Mouse (Mus musculus): ENCODE data around the gene Tmem163. TPM values are rescaled to one million over a fixed set of nuclear protein-coding genes. Genes with fewer than 3 reads are reported as not detected.

The Tmem163 gene
- 0.21 and 0.39 TPM in 2 replicates for polyA plus RNA-seq (2015; fragmentation: Nextera tagmentation; extraction: Ambion mirVana)

DNA sequence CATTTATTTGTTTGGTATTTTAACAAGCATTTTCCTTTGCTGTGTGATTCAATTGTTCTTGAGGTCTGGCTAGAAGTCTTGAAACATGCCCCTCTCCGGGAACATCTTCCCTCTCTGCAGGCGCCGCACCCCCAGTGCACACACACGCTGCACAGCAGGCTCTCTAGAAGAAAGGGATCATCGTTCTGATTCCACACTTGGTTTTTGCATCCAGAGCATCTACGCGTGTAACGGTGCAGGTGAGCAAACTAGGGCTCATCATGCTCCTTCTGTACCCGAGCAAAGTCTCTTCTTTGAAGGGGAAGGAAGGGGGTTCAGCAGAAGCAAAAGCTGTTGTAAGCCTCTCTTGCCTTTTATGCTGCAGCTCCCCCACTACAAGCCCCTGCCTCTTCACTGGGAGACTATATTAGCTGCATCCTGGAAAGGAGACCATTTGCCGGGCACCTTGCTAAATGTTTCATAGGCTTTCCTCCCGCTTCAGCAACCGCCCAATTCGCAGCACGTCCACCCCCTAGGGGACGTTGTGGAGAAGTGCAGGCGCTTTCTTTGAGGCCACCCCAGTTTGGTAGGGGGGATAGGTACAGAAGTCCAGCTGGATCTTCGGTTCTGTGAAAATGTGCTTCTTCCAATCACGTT is at the start of gene Tmem163:
Gene Tmem163 (minus strand): TSS at position 51 of the 636 bp plus-strand sequence.
- H3K4me2 ChIP-seq (ENCODE audit: low read depth, low read length): no peak within 1 kb of the TSS

DNA sequence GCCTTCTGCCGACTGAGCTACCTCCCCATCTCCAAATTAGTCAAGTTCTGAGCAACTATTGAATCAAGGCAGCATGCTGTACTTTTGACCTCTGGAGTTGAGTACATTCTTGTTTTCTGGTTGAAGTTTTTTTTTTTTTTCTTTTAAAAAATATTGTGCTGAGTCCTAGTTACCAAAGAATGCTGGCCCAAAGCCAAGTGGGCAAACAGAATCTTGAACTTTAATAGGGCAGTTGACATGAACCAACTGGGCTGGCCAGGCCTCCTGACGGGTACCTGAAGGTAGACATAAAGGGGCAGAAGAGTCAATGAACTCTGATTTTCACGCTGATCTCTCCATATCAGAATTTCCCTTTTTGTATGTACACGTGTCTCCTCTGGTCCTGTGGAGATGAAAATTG is 49.7 kb upstream of the Tmem163 start, which contains the start of gene Acmsd:
Gene Acmsd (plus strand): TSS at position 318 of the 400 bp plus-strand sequence.
- Histone ChIP-seq H3K9me3 (replicated peaks; ENCODE audit: control insufficient read depth, low read length) (peaks cover 3% of the 10 kb centered on the region; the same call in 1 of the 2 replicates), H3K27ac (ENCODE audit: low read length) (no peak within 1 kb of the TSS), H3K4me1 (ENCODE audit: control insufficient read depth, low read depth, low read length) (no peaks in the 10 kb centered on the region), H3K4me2 (ENCODE audit: low read depth, low read length) (no peak within 1 kb of the TSS), H3K36me3 (ENCODE audit: control insufficient read depth, insufficient read depth) (no peaks in the 10 kb centered on the region), H3K9ac (ENCODE audit: low read depth, low read length) (no peak within 1 kb of the TSS), H3K27me3 (ENCODE audit: control insufficient read depth, insufficient read depth, low read depth, low read length) (no peaks in the 10 kb centered on the region), H3K4me3 (ENCODE audit: low read depth, low read length) (no peak within 1 kb of the TSS)
- ATAC-seq (ENCODE audit: low read depth): no peak; the same call in 1 of the 2 replicates
- WGBS (ENCODE audit: insufficient replicate concordance): 75% methylated on average over 4 of the region's 4 CpGs

More for the DNA sequence above, at the start of gene Tmem163:
- no peak within 1 kb of the TSS for H3K9ac ChIP-seq (ENCODE audit: low read depth, low read length)
- H3K36me3 ChIP-seq (ENCODE audit: control insufficient read depth, insufficient read depth): no peaks in the 10 kb centered on the region
- no peak within 1 kb of the TSS for H3K27ac ChIP-seq (ENCODE audit: low read length)
- H3K4me3 ChIP-seq (ENCODE audit: low read depth, low read length): no peak within 1 kb of the TSS
- ATAC-seq (ENCODE audit: low read depth): no peak
- WGBS (ENCODE audit: insufficient replicate concordance): 19% methylated on average over 18 of the region's 18 CpGs
- H3K9me3 ChIP-seq (replicated peaks; ENCODE audit: control insufficient read depth, low read length): no peaks in the 10 kb centered on the region
- peaks cover 48% of the 10 kb centered on the region for H3K27me3 ChIP-seq (ENCODE audit: control insufficient read depth, insufficient read depth, low read depth, low read length)
- H3K4me1 ChIP-seq (ENCODE audit: control insufficient read depth, low read depth, low read length): peaks cover 3% of the 10 kb centered on the region

DNA sequence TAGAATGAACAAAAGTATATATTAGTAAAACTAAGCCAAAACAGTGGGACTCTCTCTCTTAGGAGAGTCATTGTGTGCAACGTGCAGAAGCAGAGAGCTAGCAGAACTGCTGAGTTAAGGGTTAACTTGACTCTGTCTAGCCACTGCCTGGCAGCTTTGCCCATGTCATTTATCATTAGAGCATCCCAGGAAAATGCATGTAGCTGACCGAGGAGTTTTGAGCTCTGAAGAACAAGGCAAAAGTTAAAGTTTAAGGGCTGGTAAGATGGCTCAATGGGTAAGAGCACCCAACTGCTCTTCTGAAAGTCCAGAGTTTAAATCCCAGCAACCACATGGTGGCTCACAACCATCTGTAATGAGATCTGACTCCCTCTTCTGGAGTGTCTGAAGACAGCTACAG is 44.2 kb upstream of the Tmem163 start:
- no peaks in the 10 kb centered on the region for H3K4me1 ChIP-seq (ENCODE audit: control insufficient read depth, low read depth, low read length)
- no peak overlapping the region for H3K9ac ChIP-seq (ENCODE audit: low read depth, low read length)
- H3K27me3 ChIP-seq (ENCODE audit: control insufficient read depth, insufficient read depth, low read depth, low read length): no peaks in the 10 kb centered on the region
- H3K36me3 ChIP-seq (ENCODE audit: control insufficient read depth, insufficient read depth): no peaks in the 10 kb centered on the region
- no peak overlapping the region for H3K4me3 ChIP-seq (ENCODE audit: low read depth, low read length)
- no peak for ATAC-seq (ENCODE audit: low read depth)
- H3K4me2 ChIP-seq (ENCODE audit: low read depth, low read length): no peak overlapping the region
- no peak overlapping the region for H3K27ac ChIP-seq (ENCODE audit: low read length)
- WGBS (ENCODE audit: insufficient replicate concordance): 31% methylated on average over 2 of the region's 2 CpGs
- H3K9me3 ChIP-seq (replicated peaks; ENCODE audit: control insufficient read depth, low read length): no peaks in the 10 kb centered on the region; the same call in 1 of the 2 replicates

- Histone ChIP-seq H3K9ac (ENCODE audit: low read depth, low read length) (no peak overlapping the region), H3K4me2 (ENCODE audit: low read depth, low read length) (no peak overlapping the region), H3K36me3 (ENCODE audit: control insufficient read depth, insufficient read depth) (no peaks in the 10 kb centered on the region), H3K9me3 (replicated peaks; ENCODE audit: control insufficient read depth, low read length) (no peaks in the 10 kb centered on the region), H3K4me1 (ENCODE audit: control insufficient read depth, low read depth, low read length) (no peaks in the 10 kb centered on the region), H3K27me3 (ENCODE audit: control insufficient read depth, insufficient read depth, low read depth, low read length) (no peaks in the 10 kb centered on the region), H3K27ac (ENCODE audit: low read length) (no peak overlapping the region), H3K4me3 (ENCODE audit: low read depth, low read length) (no peak overlapping the region)
- 66% methylated on average over 1 of the region's 1 CpGs for WGBS (ENCODE audit: insufficient replicate concordance)
- no peak for ATAC-seq (ENCODE audit: low read depth)
Measured at GRCm38 (mm10) chr1:127718290-127718689, 38.9 kb upstream of the Tmem163 start.

DNA sequence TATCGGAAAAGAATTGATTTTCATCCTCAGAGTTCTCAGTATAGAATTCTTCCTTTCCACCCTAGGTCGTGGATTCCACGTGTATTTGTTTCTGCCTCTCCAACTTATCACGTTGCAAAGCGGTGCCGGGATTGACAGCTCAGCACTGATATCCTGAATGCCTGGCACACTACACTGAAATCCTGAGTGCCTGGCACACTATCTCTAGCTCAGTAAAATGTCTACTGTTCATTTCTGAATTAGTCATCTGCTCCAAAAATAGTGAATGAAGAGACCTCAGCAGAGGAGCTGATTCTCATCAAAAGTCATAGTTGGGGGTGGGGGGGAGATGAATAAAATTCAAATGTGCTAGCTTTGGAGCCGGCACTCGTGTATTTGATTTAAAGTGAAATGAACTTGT is 37.1 kb upstream of the Tmem163 start:
- H3K9me3 ChIP-seq (replicated peaks; ENCODE audit: control insufficient read depth, low read length): no peaks in the 10 kb centered on the region
- no peaks in the 10 kb centered on the region for H3K36me3 ChIP-seq (ENCODE audit: control insufficient read depth, insufficient read depth)
- no peak overlapping the region for H3K27ac ChIP-seq (ENCODE audit: low read length)

DNA sequence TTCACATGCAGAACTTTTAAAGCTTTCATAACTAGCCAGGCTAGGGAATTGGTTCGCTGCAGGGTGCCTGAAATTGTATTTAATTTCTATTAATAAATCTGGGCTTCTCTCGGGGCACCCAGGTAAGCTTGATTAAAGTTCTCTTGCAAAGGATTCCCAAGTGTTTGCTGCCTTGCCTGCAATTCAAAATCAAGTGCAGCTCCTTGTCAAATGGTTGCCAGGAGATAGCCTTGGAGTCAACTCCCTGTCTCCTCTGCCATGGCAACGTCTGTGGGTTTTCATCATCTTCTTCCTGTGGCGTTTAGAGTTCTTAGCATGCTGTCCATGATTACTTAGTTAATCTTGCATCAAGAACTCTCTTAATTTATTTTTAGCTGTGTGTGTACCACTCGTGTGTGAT is 26.9 kb upstream of the Tmem163 start:
- Histone ChIP-seq H3K27ac (ENCODE audit: low read length) (no peak overlapping the region), H3K27me3 (ENCODE audit: control insufficient read depth, insufficient read depth, low read depth, low read length) (no peaks in the 10 kb centered on the region), H3K36me3 (ENCODE audit: control insufficient read depth, insufficient read depth) (no peaks in the 10 kb centered on the region), H3K4me3 (ENCODE audit: low read depth, low read length) (no peak overlapping the region), H3K4me1 (ENCODE audit: control insufficient read depth, low read depth, low read length) (no peaks in the 10 kb centered on the region), H3K9me3 (replicated peaks; ENCODE audit: control insufficient read depth, low read length) (no peaks in the 10 kb centered on the region), H3K4me2 (ENCODE audit: low read depth, low read length) (no peak overlapping the region), H3K9ac (ENCODE audit: low read depth, low read length) (no peak overlapping the region)
- WGBS (ENCODE audit: insufficient replicate concordance): 52% methylated on average over 5 of the region's 5 CpGs
- ATAC-seq (ENCODE audit: low read depth): no peak

More for the DNA sequence above, 37.1 kb upstream of the Tmem163 start:
- H3K4me2 ChIP-seq (ENCODE audit: low read depth, low read length): no peak overlapping the region
- H3K9ac ChIP-seq (ENCODE audit: low read depth, low read length): no peak overlapping the region
- no peak for ATAC-seq (ENCODE audit: low read depth)
- no peak overlapping the region for H3K4me3 ChIP-seq (ENCODE audit: low read depth, low read length)
- H3K4me1 ChIP-seq (ENCODE audit: control insufficient read depth, low read depth, low read length): no peaks in the 10 kb centered on the region
- WGBS (ENCODE audit: insufficient replicate concordance): 69% methylated on average over 8 of the region's 8 CpGs
- H3K27me3 ChIP-seq (ENCODE audit: control insufficient read depth, insufficient read depth, low read depth, low read length): no peaks in the 10 kb centered on the region

- no peak overlapping the region for H3K27ac ChIP-seq (ENCODE audit: low read length)
- H3K4me2 ChIP-seq (ENCODE audit: low read depth, low read length): no peak overlapping the region
- no peaks in the 10 kb centered on the region for H3K9me3 ChIP-seq (replicated peaks; ENCODE audit: control insufficient read depth, low read length)
- no peaks in the 10 kb centered on the region for H3K4me1 ChIP-seq (ENCODE audit: control insufficient read depth, low read depth, low read length)
- no peaks in the 10 kb centered on the region for H3K36me3 ChIP-seq (ENCODE audit: control insufficient read depth, insufficient read depth)
- no peaks in the 10 kb centered on the region for H3K27me3 ChIP-seq (ENCODE audit: control insufficient read depth, insufficient read depth, low read depth, low read length)
- no peak overlapping the region for H3K9ac ChIP-seq (ENCODE audit: low read depth, low read length)
- WGBS (ENCODE audit: insufficient replicate concordance): 44% methylated on average over 1 of the region's 1 CpGs
- H3K4me3 ChIP-seq (ENCODE audit: low read depth, low read length): no peak overlapping the region
- no peak for ATAC-seq (ENCODE audit: low read depth)
Measured at GRCm38 (mm10) chr1:127702187-127702586, 22.8 kb upstream of the Tmem163 start.

- H3K4me2 ChIP-seq (ENCODE audit: low read depth, low read length): no peak overlapping the region
- H3K36me3 ChIP-seq (ENCODE audit: control insufficient read depth, insufficient read depth): no peaks in the 10 kb centered on the region
- H3K9ac ChIP-seq (ENCODE audit: low read depth, low read length): no peak overlapping the region
- H3K4me1 ChIP-seq (ENCODE audit: control insufficient read depth, low read depth, low read length): no peaks in the 10 kb centered on the region
- no peak overlapping the region for H3K4me3 ChIP-seq (ENCODE audit: low read depth, low read length)
- ATAC-seq (ENCODE audit: low read depth): no peak
- H3K27ac ChIP-seq (ENCODE audit: low read length): no peak overlapping the region
- WGBS (ENCODE audit: insufficient replicate concordance): 14% methylated on average over 2 of the region's 2 CpGs
- H3K9me3 ChIP-seq (replicated peaks; ENCODE audit: control insufficient read depth, low read length): no peaks in the 10 kb centered on the region
- H3K27me3 ChIP-seq (ENCODE audit: control insufficient read depth, insufficient read depth, low read depth, low read length): no peaks in the 10 kb centered on the region
Measured at GRCm38 (mm10) chr1:127696533-127696932, 17.2 kb upstream of the Tmem163 start.

GRCm38 (mm10) chr1:127677661-127678580 is 1.4 kb downstream of the Tmem163 start:
- H3K9ac ChIP-seq (ENCODE audit: low read depth, low read length): no peak overlapping the region
- 2% methylated on average over 64 of the region's 64 CpGs for WGBS (ENCODE audit: insufficient replicate concordance)
- peak overlapping the region; percentile 55 for H3K4me3 ChIP-seq (ENCODE audit: low read depth, low read length)
- no peak overlapping the region for H3K27ac ChIP-seq (ENCODE audit: low read length)
- ATAC-seq (ENCODE audit: low read depth): peak; percentile 47
- no peaks in the 10 kb centered on the region for H3K36me3 ChIP-seq (ENCODE audit: control insufficient read depth, insufficient read depth)
- H3K4me2 ChIP-seq (ENCODE audit: low read depth, low read length): peak overlapping the region; percentile 77
- H3K4me1 ChIP-seq (ENCODE audit: control insufficient read depth, low read depth, low read length): peaks cover 3% of the 10 kb centered on the region
- H3K9me3 ChIP-seq (replicated peaks; ENCODE audit: control insufficient read depth, low read length): no peaks in the 10 kb centered on the region
- H3K27me3 ChIP-seq (ENCODE audit: control insufficient read depth, insufficient read depth, low read depth, low read length): peaks cover 51% of the 10 kb centered on the region

Data from liver, embryonic 16.5 days (tissue).